Mouse (Mus musculus) liver, embryonic 15.5 days (tissue): Measurements from ENCODE around the gene Limd1. TPM values are rescaled to one million over a fixed set of nuclear protein-coding genes. Genes with fewer than 3 reads are reported as not detected.

Experiments used
- ATAC-seq: fragments of 200-750 bp; cut with Nextera tagmentation; 2 replicates; pipeline ENCODE4 v1.8.0; 2017; ENCODE audit warnings: moderate number of reproducible peaks, mild to moderate bottlenecking, moderate library complexity; ENCODE audit not compliant: insufficient read depth
- H3K27ac ChIP-seq: fragments of 300-500 bp; sonication (generic); replicated peaks from 2 replicates; pipeline ENCODE4 v1.5.1; 2015; ENCODE audit warnings: mild to moderate bottlenecking, inconsistent platforms
- H3K27me3 ChIP-seq: fragments of 300-500 bp; sonication (generic); 2 replicates; pipeline ENCODE4 v1.6.1; 2015; ENCODE audit warnings: mild to moderate bottlenecking, inconsistent platforms
- H3K36me3 ChIP-seq: fragments of 300-500 bp; sonication (generic); replicated peaks from 2 replicates; pipeline ENCODE4 v1.6.1; 2015; ENCODE audit warnings: moderate library complexity, mild to moderate bottlenecking, inconsistent platforms
- H3K4me1 ChIP-seq: fragments of 300-500 bp; sonication (generic); replicated peaks from 2 replicates; pipeline ENCODE4 v1.6.1; 2015; ENCODE audit warnings: inconsistent platforms
- H3K4me2 ChIP-seq: fragments of 300-500 bp; sonication (generic); 2 replicates; pipeline ENCODE4 v1.6.1; 2015; ENCODE audit warnings: moderate library complexity, mild to moderate bottlenecking, inconsistent platforms
- H3K4me3 ChIP-seq: fragments of 300-500 bp; sonication (generic); replicated peaks from 2 replicates; pipeline ENCODE4 v1.5.1; 2015; ENCODE audit warnings: mild to moderate bottlenecking, inconsistent platforms
- H3K9ac ChIP-seq: fragments of 300-500 bp; sonication (generic); 2 replicates; pipeline ENCODE4 v1.6.1; 2015; ENCODE audit warnings: moderate library complexity, mild to moderate bottlenecking, inconsistent platforms
- H3K9me3 ChIP-seq: fragments of 300-500 bp; sonication (generic); replicated peaks from 2 replicates; pipeline ENCODE4 v1.6.1; 2016; ENCODE audit warnings: inconsistent platforms
- WGBS: fragments of 180-500 bp; shearing (Covaris S2); methylation state at CpG from one replicate; pipeline ENCODE4 v1.1.7; 2015; ENCODE audit warnings: mixed read lengths; ENCODE audit not compliant: insufficient replicate concordance; 5-methylcytosine and 5-hydroxymethylcytosine counted together
- polyA plus RNA-seq: library from polyadenylated mRNA; unstranded; fragments of >200 nt; fragmentation: Nextera tagmentation; extraction: Ambion mirVana; gene quantifications from 2 replicates; pipeline ENCODE4 v1.2.1, GENCODE M21; 2015

Limd1 gene
- polyA plus RNA-seq, 1 experiment from 2014 or later = 22.8 TPM

- 86% methylated on average over 7 of the region's 7 CpGs for WGBS
- no peak overlapping the region for H3K4me2 ChIP-seq
- no peak overlapping the region for H3K9ac ChIP-seq
- no peak for ATAC-seq
- H3K4me3 ChIP-seq = no peak overlapping the region
- H3K9me3 ChIP-seq = no peaks in the 10 kb centered on the region
- no peaks in the 10 kb centered on the region for H3K27me3 ChIP-seq
- no peak overlapping the region for H3K27ac ChIP-seq
- H3K36me3 ChIP-seq = peaks cover 78% of the 10 kb centered on the region
- H3K4me1 ChIP-seq = 0 out of 2 replicates have a peak, but pooled peaks cover 3% of the 10 kb centered on the region
These were observed 38.3 kb downstream of the Limd1 start for GRCm38 (mm10) chr9:123516641-123517385.

GRCm38 (mm10) chr9:123518969-123519894, 40.7 kb downstream of the Limd1 start:
- Histone ChIP-seq H3K4me3 (no peak overlapping the region), H3K27ac (no peak overlapping the region), H3K9me3 (no peaks in the 10 kb centered on the region), H3K36me3 (peaks cover 59% of the 10 kb centered on the region), H3K9ac (no peak overlapping the region), H3K4me1 (0 out of 2 replicates have a peak, but pooled peaks cover 3% of the 10 kb centered on the region), H3K4me2 (no peak overlapping the region), H3K27me3 (no peaks in the 10 kb centered on the region)
- 47% methylated on average over 13 of the region's 13 CpGs for WGBS
- no peak for ATAC-seq

- Histone ChIP-seq H3K27me3 (no peaks in the 10 kb centered on the region), H3K9ac (no peak overlapping the region), H3K36me3 (peaks cover 56% of the 10 kb centered on the region), H3K27ac (no peak overlapping the region), H3K9me3 (no peaks in the 10 kb centered on the region), H3K4me3 (no peak overlapping the region), H3K4me1 (peaks cover 8% of the 10 kb centered on the region), H3K4me2 (no peak overlapping the region)
- no peak for ATAC-seq
- WGBS = 48% methylated on average over 3 of the region's 3 CpGs
These were observed 42.2 kb downstream of the Limd1 start for GRCm38 (mm10) chr9:123520735-123521134.

GRCm38 (mm10) chr9:123523676-123524075, 45.2 kb downstream of the Limd1 start:
- ATAC-seq = no peak
- Histone ChIP-seq H3K27me3 (no peaks in the 10 kb centered on the region), H3K27ac (no peak overlapping the region), H3K4me3 (no peak overlapping the region), H3K36me3 (peaks cover 28% of the 10 kb centered on the region), H3K9ac (no peak overlapping the region), H3K4me1 (peaks cover 23% of the 10 kb centered on the region), H3K4me2 (no peak overlapping the region), H3K9me3 (no peaks in the 10 kb centered on the region)
- 26% methylated on average over 3 of the region's 3 CpGs for WGBS

GRCm38 (mm10) chr9:123525095-123525494, 46.6 kb downstream of the Limd1 start:
- H3K27ac ChIP-seq = no peak overlapping the region
- ATAC-seq = no peak
- 0% methylated on average over 1 of the region's 1 CpGs for WGBS
- peaks cover 25% of the 10 kb centered on the region for H3K4me1 ChIP-seq
- H3K27me3 ChIP-seq = no peaks in the 10 kb centered on the region
- H3K9me3 ChIP-seq = no peaks in the 10 kb centered on the region
- H3K4me2 ChIP-seq = no peak overlapping the region
- H3K9ac ChIP-seq = no peak overlapping the region
- peaks cover 14% of the 10 kb centered on the region for H3K36me3 ChIP-seq
- no peak overlapping the region for H3K4me3 ChIP-seq

GRCm38 (mm10) chr9:123526502-123526901, 48.0 kb downstream of the Limd1 start:
- H3K9me3 ChIP-seq = no peaks in the 10 kb centered on the region
- H3K27me3 ChIP-seq = no peaks in the 10 kb centered on the region
- 0 out of 2 replicates have a peak, but pooled peaks cover 4% of the 10 kb centered on the region for H3K36me3 ChIP-seq
- H3K4me3 ChIP-seq = no peak overlapping the region
- WGBS = 73% methylated on average over 5 of the region's 5 CpGs
- ATAC-seq = no peak
- no peak overlapping the region for H3K9ac ChIP-seq
- peaks cover 37% of the 10 kb centered on the region for H3K4me1 ChIP-seq
- H3K4me2 ChIP-seq = no peak overlapping the region
- no peak overlapping the region for H3K27ac ChIP-seq

GRCm38 (mm10) chr9:123528087-123528925, 49.8 kb downstream of the Limd1 start:
- ATAC-seq = no peak
- Histone ChIP-seq H3K9ac (peak overlapping the region; percentile 65), H3K27me3 (no peaks in the 10 kb centered on the region), H3K36me3 (no peaks in the 10 kb centered on the region), H3K4me3 (peak overlapping the region; percentile 90), H3K4me2 (peak overlapping the region; percentile 88), H3K9me3 (no peaks in the 10 kb centered on the region), H3K27ac (peak overlapping the region; percentile 97), H3K4me1 (peaks cover 54% of the 10 kb centered on the region)
- 21% methylated on average over 6 of the region's 6 CpGs for WGBS

GRCm38 (mm10) chr9:123528926-123529295, 50.4 kb downstream of the Limd1 start:
- H3K4me1 ChIP-seq = peaks cover 56% of the 10 kb centered on the region
- H3K4me2 ChIP-seq = peak overlapping the region; percentile 88
- peak overlapping the region; percentile 65 for H3K9ac ChIP-seq
- no peaks in the 10 kb centered on the region for H3K9me3 ChIP-seq
- under 1% methylated on average over 17 of the region's 17 CpGs for WGBS
- no peaks in the 10 kb centered on the region for H3K36me3 ChIP-seq
- peak; percentile 54 for ATAC-seq
- H3K4me3 ChIP-seq = peak overlapping the region; percentile 90
- peak overlapping the region; percentile 97 for H3K27ac ChIP-seq
- H3K27me3 ChIP-seq = no peaks in the 10 kb centered on the region

GRCm38 (mm10) chr9:123529392-123530157, 51.1 kb downstream of the Limd1 start, which contains the start of gene Sacm1l:
Gene Sacm1l (plus strand): TSS chr9:123529759.
- H3K27ac ChIP-seq = peak within 1 kb of the TSS; percentile 97
- H3K9me3 ChIP-seq = no peaks in the 10 kb centered on the region
- H3K27me3 ChIP-seq = no peaks in the 10 kb centered on the region
- peak within 1 kb of the TSS; percentile 90 for H3K4me3 ChIP-seq
- WGBS = under 1% methylated on average over 79 of the region's 79 CpGs
- H3K36me3 ChIP-seq = no peaks in the 10 kb centered on the region
- peak within 1 kb of the TSS; percentile 88 for H3K4me2 ChIP-seq
- H3K9ac ChIP-seq = peak within 1 kb of the TSS; percentile 96
- peak; percentile 98 for ATAC-seq
- H3K4me1 ChIP-seq = peaks cover 56% of the 10 kb centered on the region

GRCm38 (mm10) chr9:123530158-123530475, 51.6 kb downstream of the Limd1 start:
- 0% methylated on average over 13 of the region's 13 CpGs for WGBS
- peaks cover 56% of the 10 kb centered on the region for H3K4me1 ChIP-seq
- no peak for ATAC-seq

More at GRCm38 (mm10) chr9:123530158-123530475, 51.6 kb downstream of the Limd1 start:
- no peaks in the 10 kb centered on the region for H3K9me3 ChIP-seq
- H3K4me3 ChIP-seq = peak overlapping the region; percentile 90
- peak overlapping the region; percentile 93 for H3K27ac ChIP-seq
- H3K4me2 ChIP-seq = peak overlapping the region; percentile 88
- peak overlapping the region; percentile 96 for H3K9ac ChIP-seq
- no peaks in the 10 kb centered on the region for H3K36me3 ChIP-seq
- H3K27me3 ChIP-seq = no peaks in the 10 kb centered on the region
